ENCODE assay signal across 8 mouse cellular contexts in genomic region chr3:108423844-108424801, GRCm38 (mm10). TPM values are rescaled to one million over a fixed set of nuclear protein-coding genes. Genes with fewer than 3 reads are reported as not detected.
DNase-seq lines count a peak whose midpoint lies in the region; ATAC-seq lines count a peak whose summit lies in the region.

No protein-coding gene starts in this region.

- H3K4me1 ChIP-seq in embryonic facial prominence, embryonic 15.5 days: peaks cover 33% of the 10 kb centered on the region
- peaks cover 30% of the 10 kb centered on the region for H3K4me1 ChIP-seq in hindbrain, embryonic 11.5 days (replicated peaks; ENCODE audit: control insufficient read depth, insufficient read depth, low read length)
- peaks cover 38% of the 10 kb centered on the region for H3K4me1 ChIP-seq in midbrain, embryonic 11.5 days (ENCODE audit: control insufficient read depth, insufficient read depth, low read length)

- intact Hi-C loops in left cerebral cortex, postnatal 4 days (cut with DNase I): no loop called here

- DNase-seq in adrenal gland, adult (ENCODE audit: inconsistent age in 2 of 2, low spot score in 1 of 2): peak; percentile 61 to 80
- DNase-seq in adrenal gland, postnatal 4 days (ENCODE audit: low spot score in 2 of 2): no peak
- DNase-seq in T-cell, adult 2 months (ENCODE audit: low spot score): peak; percentile 29
- peak; percentile 68 for DNase-seq in hindbrain, embryonic 11.5 days (ENCODE audit: low spot score)
- peak; percentile 72 for DNase-seq in left cerebral cortex, postnatal 4 days
- DNase-seq in midbrain, embryonic 11.5 days (ENCODE audit: low spot score, missing footprints): peak; percentile 92
- DNase-seq in thymus, postnatal 0 days (ENCODE audit: low spot score): peak; percentile 62

- H3K27me3 ChIP-seq in embryonic facial prominence, embryonic 15.5 days: no peaks in the 10 kb centered on the region
- H3K27me3 ChIP-seq in hindbrain, embryonic 11.5 days (ENCODE audit: control insufficient read depth, insufficient read depth, low read length): no peaks in the 10 kb centered on the region
- no peaks in the 10 kb centered on the region for H3K27me3 ChIP-seq in midbrain, embryonic 11.5 days (ENCODE audit: control insufficient read depth, insufficient read depth, low read length)

- 13% methylated on average over 11 of the region's 11 CpGs for WGBS in embryonic facial prominence, embryonic 15.5 days
- 18% methylated on average over 11 of the region's 11 CpGs for WGBS in hindbrain, embryonic 11.5 days
- 19% methylated on average over 11 of the region's 11 CpGs for WGBS in midbrain, embryonic 11.5 days

- no peaks in the 10 kb centered on the region for H3K9me3 ChIP-seq in embryonic facial prominence, embryonic 15.5 days (replicated peaks)
- H3K9me3 ChIP-seq in hindbrain, embryonic 11.5 days (ENCODE audit: control insufficient read depth, low read length): no peaks in the 10 kb centered on the region
- H3K9me3 ChIP-seq in midbrain, embryonic 11.5 days (ENCODE audit: control insufficient read depth, low read length): no peaks in the 10 kb centered on the region

- peak overlapping the region; percentile 44 for H3K4me2 ChIP-seq in embryonic facial prominence, embryonic 15.5 days (replicated peaks)
- peak overlapping the region; percentile 19; the same call in 1 of the 2 replicates for H3K4me2 ChIP-seq in hindbrain, embryonic 11.5 days (replicated peaks; ENCODE audit: low read depth, low read length)
- peak overlapping the region; percentile 35 for H3K4me2 ChIP-seq in midbrain, embryonic 11.5 days

- 0 out of 2 replicates have a peak overlapping the region, but pooled peaks have one; percentile 16 for H3K4me3 ChIP-seq in embryonic facial prominence, embryonic 15.5 days (replicated peaks)
- H3K4me3 ChIP-seq in hindbrain, embryonic 11.5 days (ENCODE audit: low read depth, low read length): no peak overlapping the region
- H3K4me3 ChIP-seq in midbrain, embryonic 11.5 days (ENCODE audit: low read depth, low read length): no peak overlapping the region

- peak overlapping the region; percentile 77 for H3K27ac ChIP-seq in embryonic facial prominence, embryonic 15.5 days (replicated peaks)
- peak overlapping the region; percentile 51 for H3K27ac ChIP-seq in hindbrain, embryonic 11.5 days (ENCODE audit: low read depth, low read length)
- peak overlapping the region; percentile 48 for H3K27ac ChIP-seq in midbrain, embryonic 11.5 days (ENCODE audit: low read depth, low read length)

- H3K9ac ChIP-seq in embryonic facial prominence, embryonic 15.5 days: no peak overlapping the region
- H3K9ac ChIP-seq in hindbrain, embryonic 11.5 days (ENCODE audit: low read depth, low read length): peak overlapping the region; percentile 42; the same call in 1 of the 2 replicates
- peak overlapping the region; percentile 50 for H3K9ac ChIP-seq in midbrain, embryonic 11.5 days (ENCODE audit: low read length)

- peak; percentile 75 for ATAC-seq in embryonic facial prominence, embryonic 15.5 days (ENCODE audit: insufficient number of reproducible peaks, low FRiP score, low TSS enrichment, low read depth)
- ATAC-seq in hindbrain, embryonic 11.5 days (ENCODE audit: low FRiP score): peak; percentile 53
- peak; percentile 61 for ATAC-seq in midbrain, embryonic 11.5 days (ENCODE audit: low FRiP score)

- H3K36me3 ChIP-seq in embryonic facial prominence, embryonic 15.5 days: peaks cover 39% of the 10 kb centered on the region
- H3K36me3 ChIP-seq in hindbrain, embryonic 11.5 days (ENCODE audit: control insufficient read depth, insufficient read depth, low read length): peaks cover 19% of the 10 kb centered on the region
- H3K36me3 ChIP-seq in midbrain, embryonic 11.5 days (ENCODE audit: control insufficient read depth, insufficient read depth, low read length): peaks cover 22% of the 10 kb centered on the region

RNA-seq across cellular contexts. Expression of gene Celsr2, which starts 8.8 kb away (rescaled TPM):
- 10 to 100 TPM; 15.3 to 25.8 TPM for total RNA-seq in adrenal gland, postnatal 4 days (2021)
- 20.1 and 20.7 TPM in 2 replicates for polyA plus RNA-seq in embryonic facial prominence, embryonic 15.5 days (2015; fragmentation: Nextera tagmentation; extraction: Ambion mirVana)
- 76.7 and 101 TPM in 2 replicates for polyA plus RNA-seq in hindbrain, embryonic 11.5 days (2014; fragmentation: Nextera tagmentation; extraction: Ambion mirVana)
- total RNA-seq in left cerebral cortex, postnatal 4 days (2021): 100 to 1,000 TPM; 136 to 149 TPM
- 61.9 and 65.2 TPM in 2 replicates for polyA plus RNA-seq in midbrain, embryonic 11.5 days (2014; fragmentation: Nextera tagmentation; extraction: Ambion mirVana)
- polyA plus RNA-seq in thymus, postnatal 0 days (2015; fragmentation: Nextera tagmentation; extraction: Ambion mirVana): 2.2 and 3.4 TPM in 2 replicates

RNA-seq across cellular contexts. Expression of gene Sars, which starts 20.9 kb away (rescaled TPM):
- total RNA-seq in adrenal gland, postnatal 4 days (2021): 100 to 1,000 TPM; 163 to 171 TPM
- polyA plus RNA-seq in embryonic facial prominence, embryonic 15.5 days (2015; fragmentation: Nextera tagmentation; extraction: Ambion mirVana): 117 and 120 TPM in 2 replicates
- 181 and 206 TPM in 2 replicates for polyA plus RNA-seq in hindbrain, embryonic 11.5 days (2014; fragmentation: Nextera tagmentation; extraction: Ambion mirVana)
- total RNA-seq in left cerebral cortex, postnatal 4 days (2021): 100 to 1,000 TPM; 194 to 199 TPM
- polyA plus RNA-seq in midbrain, embryonic 11.5 days (2014; fragmentation: Nextera tagmentation; extraction: Ambion mirVana): 196 and 213 TPM in 2 replicates
- polyA plus RNA-seq in thymus, postnatal 0 days (2015; fragmentation: Nextera tagmentation; extraction: Ambion mirVana): 122 and 127 TPM in 2 replicates

RNA-seq across cellular contexts. Expression of gene Psrc1, which starts 40.5 kb away (rescaled TPM):
- total RNA-seq in adrenal gland, postnatal 4 days (2021): 10 to 100 TPM; 13.0 to 15.2 TPM
- polyA plus RNA-seq in embryonic facial prominence, embryonic 15.5 days (2015; fragmentation: Nextera tagmentation; extraction: Ambion mirVana): 41.7 TPM in 2 replicates
- polyA plus RNA-seq in hindbrain, embryonic 11.5 days (2014; fragmentation: Nextera tagmentation; extraction: Ambion mirVana): 48.7 and 53.5 TPM in 2 replicates
- total RNA-seq in left cerebral cortex, postnatal 4 days (2021): 1 to 10 TPM; 4.3 to 6.9 TPM
- 59.3 and 68.1 TPM in 2 replicates for polyA plus RNA-seq in midbrain, embryonic 11.5 days (2014; fragmentation: Nextera tagmentation; extraction: Ambion mirVana)
- 16.7 and 17.1 TPM in 2 replicates for polyA plus RNA-seq in thymus, postnatal 0 days (2015; fragmentation: Nextera tagmentation; extraction: Ambion mirVana)

RNA-seq across cellular contexts. Expression of gene Mybphl, which starts 59.4 kb away (rescaled TPM):
- not detected for total RNA-seq in adrenal gland, postnatal 4 days (2021)
- 0.12 TPM in 1 of 2 replicates, not detected in the other for polyA plus RNA-seq in embryonic facial prominence, embryonic 15.5 days (2015; fragmentation: Nextera tagmentation; extraction: Ambion mirVana)
- polyA plus RNA-seq in hindbrain, embryonic 11.5 days (2014; fragmentation: Nextera tagmentation; extraction: Ambion mirVana): not detected in 2 replicates
- under 1 TPM in 1 of 2 experiments, not detected in 1; 0.30 TPM for total RNA-seq in left cerebral cortex, postnatal 4 days (2021)
- 0.12 TPM in 1 of 2 replicates, not detected in the other for polyA plus RNA-seq in midbrain, embryonic 11.5 days (2014; fragmentation: Nextera tagmentation; extraction: Ambion mirVana)
- 0.23 and 0.29 TPM in 2 replicates for polyA plus RNA-seq in thymus, postnatal 0 days (2015; fragmentation: Nextera tagmentation; extraction: Ambion mirVana)

Comparison
In these comparisons a context has a peak if more than half of its experiments do, and no peak if none do; other contexts are left out.
1. DNase-seq: peak in adrenal gland, adult (2 of 2), T-cell, adult 2 months (single experiment), hindbrain, embryonic 11.5 days (single experiment), left cerebral cortex, postnatal 4 days (single experiment), midbrain, embryonic 11.5 days (single experiment) and thymus, postnatal 0 days (single experiment); none in adrenal gland, postnatal 4 days (0 of 2).
2. Peak in every context shown above with its lines, with median percentiles within 50 percentile points of each other: ATAC-seq, H3K27ac ChIP-seq and H3K4me2 ChIP-seq.